Mouse (Mus musculus) heart, postnatal 4 days (tissue): ENCODE measurements around the gene Ccdc162. TPM values are rescaled to one million over a fixed set of nuclear protein-coding genes. Genes with fewer than 3 reads are reported as not detected.

Experiments used
- DNase-seq: peaks from one replicate; pipeline ENCODE4 v3.0.0; 2021
- total RNA-seq, 2 experiments: library from RNA; stranded (reverse); gene quantifications; 2 replicates each; pipeline ENCODE4 v1.2.3; 2021

The Ccdc162 gene
- total RNA-seq: under 1 TPM; 0.10 to 0.18 TPM

DNA sequence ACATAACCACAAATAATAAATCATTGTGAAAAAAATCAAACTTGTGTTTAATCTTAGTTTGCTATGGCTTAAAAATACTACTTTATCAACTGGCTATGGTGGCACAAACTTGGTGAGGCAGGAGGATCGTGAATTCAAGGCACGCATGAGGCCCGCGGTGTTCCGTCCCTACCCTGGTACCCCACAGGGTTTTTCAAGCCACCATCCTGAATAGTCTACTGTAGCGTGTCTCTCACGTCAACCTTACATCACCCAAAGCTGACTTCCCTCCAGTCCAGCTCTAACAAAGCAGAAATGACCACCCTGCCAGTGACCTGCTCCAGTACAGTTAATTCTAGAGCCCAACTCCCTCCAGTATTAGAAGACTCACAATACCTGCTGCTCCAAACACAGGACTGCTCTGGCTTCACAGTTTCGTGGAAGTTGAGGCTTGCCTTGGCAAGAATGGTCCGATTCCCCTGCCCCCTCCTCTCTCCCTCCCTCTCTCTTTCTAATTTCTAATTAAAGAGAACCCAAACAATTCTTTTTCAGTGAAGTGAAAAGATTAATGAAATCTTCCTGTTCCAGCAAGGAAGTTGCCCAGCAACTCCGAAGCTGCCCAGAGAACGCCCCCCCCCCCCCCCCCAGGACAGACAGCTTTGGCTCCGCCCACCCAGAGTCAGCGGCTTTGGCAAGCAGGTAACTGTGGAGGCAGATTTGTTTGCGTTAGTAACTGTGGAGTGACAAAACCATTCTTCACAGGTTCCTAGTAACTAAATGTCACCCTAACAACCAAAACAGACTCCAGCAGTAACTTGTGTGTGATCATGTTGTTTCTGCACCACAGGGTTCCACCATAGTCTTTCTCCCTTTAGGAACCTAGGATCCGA lies at the start of gene Ccdc162:
Gene Ccdc162, minus strand, starts transcription at position 606 of the 869 bp plus-strand sequence.
- DNase-seq: no peak

DNA sequence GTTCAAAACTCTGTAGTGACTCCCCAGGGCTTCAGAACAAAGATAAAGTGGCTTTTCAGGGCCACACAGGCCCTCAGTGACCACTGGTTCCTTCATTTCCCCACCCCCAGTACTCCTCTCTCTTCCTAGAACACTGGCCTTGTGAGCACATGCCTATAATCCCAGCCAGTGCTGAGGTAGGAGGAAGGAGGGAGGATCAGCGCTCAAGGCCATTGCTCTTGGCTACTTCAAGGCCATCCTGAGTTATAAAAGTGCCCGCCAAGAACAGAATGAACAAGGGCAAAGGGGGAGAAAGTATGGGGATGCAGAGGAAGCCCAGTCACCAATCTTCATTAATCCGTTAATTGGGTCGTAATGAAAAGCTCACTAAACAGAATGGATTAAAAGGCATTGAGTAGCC lies 49.2 kb upstream of the Ccdc162 start:
- no peak for DNase-seq

DNA sequence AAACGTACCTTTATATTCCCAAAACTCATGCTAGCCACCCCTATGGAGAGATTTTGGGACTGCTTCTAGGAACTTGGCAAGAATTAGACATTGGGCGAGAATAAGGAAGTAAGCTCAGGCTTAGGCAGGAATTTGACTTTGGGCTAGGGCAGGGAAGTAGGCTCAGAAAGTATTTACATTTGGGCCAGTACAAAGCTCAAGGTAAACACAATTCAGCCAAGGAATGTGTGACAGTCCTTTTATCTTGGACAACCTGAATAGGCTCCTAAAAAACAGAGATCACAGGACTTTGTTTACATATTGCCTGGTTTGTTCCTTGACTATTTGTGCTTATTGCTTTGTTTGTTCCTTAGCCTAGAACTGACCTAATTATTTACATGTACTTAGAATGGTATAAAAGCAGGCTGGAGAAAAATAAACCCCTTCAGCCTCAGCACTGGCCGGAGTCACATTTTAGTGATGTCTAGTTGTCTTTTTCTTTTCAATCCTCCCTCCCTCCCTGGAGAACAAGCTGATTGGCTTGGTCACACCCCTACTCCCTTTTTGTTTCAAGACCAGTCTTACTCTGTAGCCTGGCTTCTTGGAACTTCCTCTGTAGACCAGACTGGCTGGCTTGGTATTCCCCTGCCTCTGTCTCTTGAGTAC lies 47.4 kb upstream of the Ccdc162 start:
- no peak for DNase-seq

DNA sequence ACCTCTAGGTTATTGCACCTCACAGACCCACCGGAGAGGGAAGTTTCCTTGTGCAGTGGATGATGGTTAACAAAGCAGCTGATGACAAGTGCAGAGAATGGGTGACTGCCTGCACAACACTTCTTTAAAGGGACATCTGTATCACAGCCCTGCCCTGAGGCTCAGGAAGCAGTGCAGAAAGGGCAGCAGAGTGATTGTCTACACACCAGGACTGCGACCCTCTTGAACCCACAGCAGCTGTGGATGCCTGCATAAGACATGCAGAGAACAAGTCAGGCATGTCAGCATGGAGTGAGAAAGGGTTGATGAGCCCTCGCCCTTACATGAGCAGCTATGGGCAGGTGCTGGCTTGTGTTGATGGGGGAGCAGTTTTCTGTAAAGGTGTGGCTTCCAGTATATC lies 44.4 kb upstream of the Ccdc162 start:
- DNase-seq: no peak

DNA sequence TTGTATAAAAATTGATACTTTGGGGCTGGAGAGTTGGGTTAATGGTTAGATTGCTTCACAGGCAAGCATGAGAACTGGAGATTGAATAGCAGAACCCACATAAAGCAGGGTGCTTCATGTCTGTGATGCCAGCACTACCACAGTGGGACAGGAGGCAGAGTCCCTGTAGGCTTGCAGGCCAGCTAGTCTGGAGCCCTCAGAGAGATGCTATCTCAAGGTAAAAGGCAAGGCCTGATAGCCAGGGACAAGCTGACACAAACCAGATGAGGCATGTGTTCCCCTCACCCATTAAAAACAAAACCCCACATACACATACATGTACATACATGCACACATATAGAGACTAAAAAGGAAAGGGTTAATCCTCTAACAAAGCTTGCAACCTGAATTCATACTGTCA lies 41.6 kb upstream of the Ccdc162 start:
- no peak for DNase-seq

DNA sequence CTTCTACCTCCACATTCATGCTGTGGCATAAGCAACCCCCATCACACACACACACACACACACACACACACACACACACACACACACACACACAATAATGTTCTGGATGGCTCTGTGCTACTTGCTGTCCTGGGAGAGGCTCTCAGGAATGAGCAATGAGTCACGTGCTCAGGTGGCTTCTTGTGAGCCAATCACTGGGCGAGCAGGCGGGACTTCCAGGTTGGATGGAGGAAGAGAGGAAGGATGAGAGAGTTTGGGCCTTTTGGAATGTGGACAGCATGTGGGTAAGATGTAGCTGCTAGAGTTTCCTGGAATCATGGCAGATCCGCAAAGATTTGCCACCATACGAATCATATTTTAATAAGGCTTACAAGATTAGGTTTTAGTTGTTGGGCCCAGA lies 40.8 kb upstream of the Ccdc162 start:
- no peak for DNase-seq

DNA sequence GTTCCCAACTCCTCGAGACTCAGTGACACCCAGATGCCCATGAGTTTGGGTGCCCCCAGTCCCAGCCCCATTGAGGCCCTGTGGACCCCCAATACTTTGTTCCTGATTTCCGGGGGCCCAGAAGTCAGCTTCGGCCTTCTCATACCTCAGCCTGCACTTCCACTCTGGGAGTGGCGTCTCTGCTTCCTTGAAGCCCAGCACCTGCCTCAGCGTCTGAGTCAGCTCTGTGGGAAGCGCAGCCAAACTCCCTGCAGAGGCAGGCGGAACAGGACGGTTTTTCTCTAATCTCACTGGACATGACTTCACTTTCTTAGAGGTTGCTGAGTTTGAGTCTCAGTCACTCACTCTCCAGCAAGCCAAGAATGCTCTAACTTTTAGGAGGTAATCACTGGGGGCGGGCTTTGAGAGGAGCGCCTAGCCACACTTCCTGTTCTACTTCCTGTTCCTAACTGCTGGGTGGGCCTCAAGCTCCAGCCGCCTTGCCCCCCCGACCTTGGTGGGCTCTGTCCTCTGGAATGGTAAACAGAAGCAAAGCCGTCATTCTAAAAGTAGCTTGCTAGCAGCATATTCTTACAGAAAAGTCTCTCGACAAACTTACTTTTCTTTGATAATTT lies 35.5 kb upstream of the Ccdc162 start:
- no peak for DNase-seq

DNA sequence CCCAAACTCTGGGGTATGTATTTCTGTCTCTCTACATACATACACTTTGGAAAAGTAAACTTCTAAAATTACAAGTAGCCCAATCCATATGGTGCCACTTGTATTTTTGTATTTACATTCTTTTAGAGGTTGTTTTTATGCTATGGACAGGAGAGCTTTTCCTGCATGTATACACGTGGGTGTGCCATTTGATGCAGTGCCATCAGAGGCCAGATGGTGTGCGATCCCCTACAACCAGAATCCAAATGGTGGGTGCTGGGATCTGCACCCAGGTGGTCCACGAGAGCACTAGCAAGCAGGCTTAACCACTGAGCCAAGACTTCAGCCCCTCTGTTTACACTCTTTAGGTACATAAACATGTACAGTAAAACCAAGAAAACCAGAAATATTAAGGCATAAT lies 32.9 kb upstream of the Ccdc162 start:
- DNase-seq: no peak

DNA sequence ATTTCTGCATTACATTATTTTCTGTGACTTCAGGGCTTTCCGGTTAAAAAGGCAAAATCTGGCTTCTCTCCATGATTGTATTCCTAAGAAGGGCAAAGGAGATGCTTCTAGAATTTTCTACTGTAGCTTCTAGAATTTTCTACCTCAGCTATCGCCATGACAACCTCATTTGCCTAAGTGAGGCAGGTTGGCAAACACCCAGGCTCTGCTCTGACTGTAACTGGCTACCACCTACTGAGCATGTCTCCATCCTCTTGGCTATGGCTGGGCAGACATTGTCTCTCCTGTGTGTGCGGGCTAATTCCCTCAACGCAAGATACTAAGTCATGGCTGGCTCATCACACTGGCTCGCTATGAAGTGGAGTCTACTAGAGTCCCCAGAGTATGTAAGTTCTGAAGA lies 30.1 kb upstream of the Ccdc162 start:
- DNase-seq: no peak

DNA sequence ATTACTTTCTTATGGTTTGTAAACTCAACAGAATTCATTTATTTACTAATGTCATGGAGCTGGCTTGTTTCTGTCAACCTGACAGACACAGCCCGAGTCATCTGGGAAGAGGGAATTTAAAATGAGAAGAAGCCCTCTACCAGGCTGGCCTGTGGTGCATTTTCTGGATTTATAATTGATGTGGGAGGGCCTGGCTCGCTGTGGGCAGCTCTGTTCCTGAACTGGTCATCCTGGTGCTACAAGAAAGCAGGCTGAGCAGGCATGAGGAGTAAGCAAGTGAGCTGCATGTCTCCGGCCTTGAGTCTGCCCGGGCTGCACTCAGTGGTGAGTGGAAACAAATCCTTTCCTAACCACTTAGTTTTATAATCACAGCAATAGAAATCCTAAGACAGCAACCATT lies 27.6 kb upstream of the Ccdc162 start:
- no peak for DNase-seq

DNA sequence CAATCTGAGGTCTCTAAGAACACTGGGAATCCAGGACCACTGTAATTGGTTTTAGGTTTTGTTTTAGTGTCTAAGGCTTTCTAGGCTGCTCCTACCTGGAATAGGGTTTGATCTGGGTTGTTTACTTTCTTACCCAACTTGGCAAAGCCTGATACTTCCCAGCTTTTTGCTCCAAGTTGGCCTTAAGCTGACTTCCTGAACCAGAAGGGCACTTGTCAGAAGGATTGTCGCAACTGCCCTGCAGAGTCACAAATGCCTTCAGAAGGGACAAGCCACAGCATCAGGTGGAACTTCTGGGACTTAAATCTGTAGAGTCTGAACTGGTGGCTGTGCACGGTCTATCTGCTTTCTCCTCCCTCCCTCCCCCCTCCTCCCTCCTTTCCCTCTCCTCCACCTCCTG lies 23.8 kb upstream of the Ccdc162 start:
- DNase-seq: no peak

DNA sequence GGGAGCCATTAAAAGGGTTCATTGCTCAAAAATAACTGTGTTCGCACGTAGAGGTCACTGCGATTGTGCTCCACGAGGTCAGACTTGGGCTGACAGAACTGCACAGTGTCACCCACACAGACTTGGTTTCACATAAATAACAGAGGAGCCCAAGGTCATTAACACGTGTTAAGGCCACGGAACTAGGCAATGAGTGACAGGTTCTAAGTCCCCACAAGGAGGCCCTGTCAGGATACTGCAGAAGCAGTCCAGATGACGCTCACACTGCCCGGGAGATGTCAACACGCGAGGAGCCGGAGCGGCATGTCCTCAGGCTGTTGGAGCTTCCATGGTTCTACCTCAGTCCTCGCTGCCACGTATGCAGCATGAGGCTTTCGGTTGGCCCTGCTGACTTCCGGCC lies 20.8 kb upstream of the Ccdc162 start:
- DNase-seq: peak; percentile 24

DNA sequence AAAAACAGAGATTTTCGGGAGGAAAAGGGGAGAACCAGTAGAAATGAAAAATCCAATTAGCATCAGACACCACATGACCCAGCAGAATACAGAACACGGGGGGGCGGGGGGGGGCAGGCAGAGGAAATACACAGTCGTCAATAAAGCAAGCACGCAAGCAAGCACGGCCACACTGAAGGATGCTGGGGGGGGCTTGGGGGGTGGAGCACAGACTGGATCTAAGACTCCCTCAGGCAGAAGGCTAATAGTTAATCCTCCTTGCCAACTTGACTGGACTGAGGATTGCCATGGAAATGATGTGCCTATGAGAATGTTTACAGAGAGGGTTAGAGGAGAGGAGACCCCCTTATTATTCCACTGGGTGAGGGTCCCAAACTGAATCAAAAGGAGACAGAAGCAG lies 19.0 kb upstream of the Ccdc162 start:
- no peak for DNase-seq

DNA sequence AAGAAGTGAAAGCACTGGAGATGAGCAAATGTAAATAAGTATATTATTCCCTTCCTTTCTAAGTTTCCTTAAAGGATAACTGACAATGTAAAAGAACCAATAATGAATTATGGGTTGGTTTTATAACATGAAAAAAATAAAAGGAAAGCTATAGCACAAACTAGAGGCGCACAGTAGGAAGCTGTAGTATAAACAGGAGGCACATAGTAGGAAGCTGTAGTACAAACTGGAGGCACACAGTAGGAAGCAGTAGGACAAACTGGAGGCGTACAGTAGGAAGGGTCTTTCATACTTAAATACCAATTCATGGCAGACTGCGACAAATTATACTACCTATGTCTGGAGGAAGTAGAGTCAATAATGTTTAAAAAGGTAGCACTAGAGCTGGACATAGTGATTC lies 16.8 kb upstream of the Ccdc162 start:
- DNase-seq: no peak

DNA sequence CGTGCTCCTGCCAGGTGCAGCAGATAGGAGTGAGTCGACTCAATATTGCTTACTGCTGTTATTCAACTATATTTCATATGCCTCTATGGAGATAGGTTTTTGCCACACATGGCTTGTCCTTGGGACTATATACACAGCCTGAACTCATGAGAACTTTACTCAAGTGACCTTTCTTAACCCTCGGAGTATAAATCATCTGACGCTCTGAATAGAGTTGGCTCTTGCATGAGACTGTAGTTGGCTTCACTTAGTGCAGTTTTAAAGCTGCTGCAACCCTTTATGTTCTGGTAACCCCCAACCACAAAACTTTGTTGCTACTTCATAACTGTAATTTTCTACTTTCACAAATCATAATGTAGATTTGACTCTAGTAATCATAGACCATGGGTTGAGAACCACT lies 15.5 kb upstream of the Ccdc162 start:
- no peak for DNase-seq

DNA sequence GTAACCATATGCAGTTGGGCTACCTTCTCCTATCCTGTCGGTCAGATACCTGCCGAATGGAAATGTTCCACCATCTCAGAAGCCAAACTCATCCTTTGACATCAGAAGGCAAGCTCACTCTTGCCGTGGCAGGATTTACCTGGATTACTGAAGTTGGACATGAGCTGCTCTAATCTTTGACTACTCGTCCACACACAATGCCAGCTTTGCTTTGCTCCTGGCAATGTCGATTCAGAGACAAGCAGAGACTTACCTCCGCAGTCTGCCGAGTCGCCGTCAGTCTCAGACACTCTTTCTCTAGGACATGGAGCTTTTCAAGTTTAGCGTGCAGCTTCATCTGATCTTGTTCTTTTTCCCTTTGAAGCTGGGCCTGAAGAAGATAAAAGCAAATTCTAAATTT lies 14.3 kb upstream of the Ccdc162 start:
- DNase-seq: no peak

DNA sequence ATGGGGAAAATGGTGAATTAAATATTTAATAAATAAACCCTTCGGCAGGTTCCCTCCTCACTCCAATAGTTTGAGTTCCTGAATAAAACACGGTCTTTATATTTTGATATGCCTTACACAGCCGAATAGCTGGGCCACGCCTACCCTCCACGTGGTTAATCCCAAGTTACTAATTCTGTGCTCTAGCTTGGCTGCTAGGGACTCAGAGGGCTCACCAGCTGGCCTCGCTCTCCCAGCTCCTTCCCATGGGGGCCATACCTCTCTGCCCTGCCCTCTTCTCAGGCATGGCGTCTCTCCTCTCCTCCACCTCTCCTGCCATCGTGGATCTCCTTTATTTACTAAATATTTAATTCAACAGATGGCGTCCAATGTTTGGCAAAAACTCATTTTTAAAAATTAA lies 9.8 kb upstream of the Ccdc162 start:
- DNase-seq: no peak

DNA sequence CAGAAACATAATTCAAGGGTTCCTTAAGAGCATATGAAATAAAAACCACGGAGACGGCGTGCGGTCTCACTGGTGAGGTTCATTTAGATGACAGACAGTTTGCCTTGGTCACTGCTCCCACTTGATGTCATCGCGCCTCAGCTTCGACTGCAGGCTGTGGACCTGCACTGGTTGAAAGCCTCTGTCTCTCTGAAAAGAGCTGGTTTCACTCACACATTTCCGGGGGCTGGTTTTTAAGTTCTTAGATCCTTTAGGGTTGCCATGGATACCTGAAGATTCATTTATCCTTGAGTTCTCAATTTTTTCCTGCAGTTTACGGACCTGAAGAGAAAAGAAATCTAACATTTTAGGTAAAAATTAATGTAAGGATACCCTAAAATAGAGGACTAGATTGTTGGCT lies 3.2 kb upstream of the Ccdc162 start:
- DNase-seq: no peak

DNA sequence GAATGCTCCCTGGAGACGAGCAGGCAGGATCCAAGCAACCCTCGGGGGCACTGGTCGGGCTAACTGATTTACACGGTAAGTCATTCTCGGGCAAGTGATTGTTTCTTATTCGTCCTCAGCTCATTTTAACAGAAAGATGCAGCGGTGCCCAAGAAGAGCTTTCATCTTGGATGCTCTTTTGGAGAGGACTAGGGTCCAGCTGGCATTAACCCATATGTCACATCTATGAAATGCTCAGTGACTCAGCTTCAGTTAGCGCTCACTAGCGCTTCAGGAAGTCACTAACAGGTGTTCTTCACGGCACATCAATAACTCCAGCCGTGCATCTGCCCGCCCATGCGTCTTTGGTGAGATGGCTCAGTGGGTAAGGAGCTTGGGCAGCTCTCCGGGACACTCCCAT lies 877 bp downstream of the Ccdc162 start:
- DNase-seq: no peak

DNA sequence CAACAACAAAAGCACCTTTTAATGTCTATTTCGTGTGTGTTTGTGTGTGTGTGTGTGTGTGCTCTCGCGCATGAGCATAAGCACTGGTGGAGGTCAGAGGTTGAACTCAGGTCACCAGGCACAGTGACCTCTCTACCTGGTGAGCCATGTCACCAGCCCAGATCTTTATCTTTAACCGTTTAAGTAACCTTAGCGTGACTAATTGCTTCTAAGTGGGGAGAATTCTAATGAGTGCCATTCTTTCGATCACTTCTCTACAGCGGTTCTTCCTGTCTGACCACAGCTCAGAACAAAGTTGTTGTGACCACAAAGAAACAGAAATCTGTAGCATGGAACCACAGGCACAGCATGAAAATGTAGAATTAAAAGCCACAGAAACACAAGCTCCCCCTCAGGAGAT lies 5.0 kb downstream of the Ccdc162 start:
- DNase-seq: no peak

DNA sequence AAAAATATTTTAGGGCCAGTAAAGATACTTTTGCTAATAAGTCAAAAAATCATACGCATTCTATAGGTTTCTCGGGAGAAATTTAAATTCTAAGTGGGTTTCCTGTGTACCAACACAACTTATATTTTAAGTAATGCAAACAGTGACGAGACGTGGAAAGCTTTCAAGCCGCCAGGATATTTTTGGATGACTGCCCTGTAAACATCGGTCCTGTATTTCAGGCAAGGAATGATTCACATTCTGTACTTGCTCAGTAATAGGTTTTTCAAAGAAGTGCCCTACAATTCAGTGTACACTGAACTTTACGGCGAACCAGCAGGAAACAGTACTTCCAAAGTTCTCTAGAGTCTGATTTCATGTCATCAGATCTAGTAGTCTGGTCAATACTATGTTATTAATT lies 5.7 kb downstream of the Ccdc162 start:
- DNase-seq: no peak

DNA sequence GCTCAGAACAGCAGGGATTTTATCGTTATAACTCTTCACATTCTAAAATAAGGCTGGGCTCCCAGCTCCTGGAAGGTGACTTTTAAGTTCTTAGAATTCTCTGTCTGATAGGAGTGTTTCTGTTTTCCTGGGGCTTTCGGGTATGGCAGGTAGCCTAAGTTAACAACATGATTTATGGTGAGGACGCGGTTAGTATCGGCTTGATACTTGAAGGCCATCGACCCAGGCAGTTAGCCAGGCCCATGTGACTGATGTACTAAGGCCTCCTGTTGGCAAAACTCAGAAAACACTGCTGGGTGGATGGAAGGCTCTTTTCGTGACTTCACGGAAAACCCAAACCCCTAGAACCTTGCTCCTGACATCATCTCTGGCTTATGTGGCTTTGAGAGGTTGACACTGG lies 7.1 kb downstream of the Ccdc162 start:
- peak; percentile 25 for DNase-seq

DNA sequence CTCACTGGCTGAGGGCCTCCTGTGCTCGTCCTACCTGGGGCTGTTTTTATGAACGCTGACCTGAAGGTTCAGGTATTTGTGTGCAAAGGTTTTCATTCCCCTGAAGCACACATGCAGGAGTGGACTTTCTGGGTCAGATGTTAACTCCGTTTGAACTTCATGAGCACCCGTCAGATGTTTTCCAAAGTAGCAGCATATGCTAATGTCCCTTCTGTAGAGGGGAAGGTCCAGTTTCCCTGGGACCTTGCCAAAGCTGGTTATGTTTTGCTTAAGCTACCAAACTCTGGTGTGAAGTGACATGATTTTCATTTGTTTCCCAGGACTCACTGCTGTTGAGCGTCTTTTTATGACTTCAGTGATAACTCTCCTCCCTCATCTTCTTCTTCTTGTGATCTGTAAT lies 16.8 kb downstream of the Ccdc162 start:
- no peak for DNase-seq

DNA sequence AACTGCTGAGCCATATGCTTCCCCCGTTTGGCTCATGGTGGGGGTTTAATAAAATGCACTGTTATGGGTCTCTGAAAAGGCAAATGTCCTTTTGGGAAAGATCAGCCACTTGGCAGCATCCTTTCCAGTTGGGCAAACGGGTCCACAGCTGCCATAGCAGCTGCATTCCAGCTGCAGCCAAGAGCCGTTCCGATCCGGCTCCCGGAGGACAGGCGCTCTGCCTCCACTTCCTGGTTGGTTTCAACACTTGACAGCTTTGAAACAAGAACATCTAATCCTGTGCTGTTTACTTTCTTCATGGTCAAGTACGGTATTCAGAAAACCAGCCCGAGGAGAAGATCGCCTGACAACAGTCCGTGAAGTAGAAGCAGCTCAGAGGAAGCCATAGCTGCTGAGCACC lies 19.4 kb downstream of the Ccdc162 start:
- DNase-seq: no peak
